In genomic region chrX:159532811-159533462, GRCm38 (mm10) we compare ENCODE assay signal across 8 mouse cellular contexts. TPM values are rescaled to one million over a fixed set of nuclear protein-coding genes. Genes with fewer than 3 reads are reported as not detected.
DNase-seq lines count a peak whose midpoint lies in the region; ATAC-seq and TF ChIP-seq lines count a peak whose summit lies in the region.

No protein-coding gene starts in this region.

- no peak for TF ChIP-seq CTCF in CH12.LX (conservative IDR thresholded peaks at IDR 0.05 in 1 of 2, IDR thresholded peaks at IDR 0.05 in 1 of 2; ENCODE audit: low read depth in 2 of 2, low read length in 2 of 2)
- no peak for TF ChIP-seq CTCF in olfactory bulb, adult 2 months (IDR thresholded peaks at IDR 0.05; ENCODE audit: insufficient read depth, low read depth, low read length)

- DNase-seq in heart, adult 11 months = peak; percentile 91
- no peak for DNase-seq in heart, adult 8-10 months (ENCODE audit: low spot score)
- no peak for DNase-seq in CH12.LX (ENCODE audit: extremely low read depth)
- DNase-seq in liver, embryonic 11.5 days (ENCODE audit: low spot score) = peak; percentile 35
- DNase-seq in cerebellum, adult 11 months = no peak

- H3K9me3 ChIP-seq in CH12.LX (replicated peaks; ENCODE audit: low read length) = no peaks in the 10 kb centered on the region
- H3K9me3 ChIP-seq in embryonic facial prominence, embryonic 13.5 days = no peaks in the 10 kb centered on the region
- no peaks in the 10 kb centered on the region for H3K9me3 ChIP-seq in hindbrain, embryonic 13.5 days
- H3K9me3 ChIP-seq in liver, embryonic 11.5 days (ENCODE audit: control insufficient read depth, low read length) = no peaks in the 10 kb centered on the region

- H3K4me2 ChIP-seq in CH12.LX (ENCODE audit: insufficient read depth, low read depth, poor library complexity, severe bottlenecking) = peak overlapping the region; percentile 74; the same call in 1 of the 2 replicates
- peak overlapping the region; percentile 62 for H3K4me2 ChIP-seq in embryonic facial prominence, embryonic 13.5 days
- H3K4me2 ChIP-seq in hindbrain, embryonic 13.5 days = peak overlapping the region; percentile 55
- H3K4me2 ChIP-seq in liver, embryonic 11.5 days = peak overlapping the region; percentile 66

- peak overlapping the region; percentile 52 to 96 (median 73) for H3K4me3 ChIP-seq in CH12.LX (replicated peaks in 1 of 3; ENCODE audit: low read depth in 2 of 3, low read length in 2 of 3, poor library complexity in 1 of 3)
- peak overlapping the region; percentile 58 for H3K4me3 ChIP-seq in embryonic facial prominence, embryonic 13.5 days
- peak overlapping the region; percentile 61 for H3K4me3 ChIP-seq in hindbrain, embryonic 13.5 days
- H3K4me3 ChIP-seq in liver, embryonic 11.5 days (ENCODE audit: low read depth, low read length) = peak overlapping the region; percentile 70
- H3K4me3 ChIP-seq in olfactory bulb, adult 2 months (ENCODE audit: insufficient read depth, low read depth, low read length) = peak overlapping the region; percentile 80

- TF ChIP-seq RAD21 in CH12.LX (IDR thresholded peaks at IDR 0.05; ENCODE audit: low read depth, low read length) = no peak

- dilution Hi-C loops in CH12.LX (cut with MboI; ENCODE audit: extremely low pct_ligation_motif_present, extremely low pct_unique_long_range_greater_than_20kb, low sequenced_read_pairs) = no loop called here

- no peaks in the 10 kb centered on the region for H3K36me3 ChIP-seq in CH12.LX (replicated peaks in 1 of 2; ENCODE audit: control insufficient read depth in 1 of 2, insufficient read depth in 1 of 2, low read length in 1 of 2)
- H3K36me3 ChIP-seq in embryonic facial prominence, embryonic 13.5 days = no peaks in the 10 kb centered on the region
- H3K36me3 ChIP-seq in hindbrain, embryonic 13.5 days = no peaks in the 10 kb centered on the region
- no peaks in the 10 kb centered on the region for H3K36me3 ChIP-seq in liver, embryonic 11.5 days (ENCODE audit: control insufficient read depth, insufficient read depth, low read length)

- H3K79me2 ChIP-seq in CH12.LX (replicated peaks; ENCODE audit: control insufficient read depth, extremely low read depth, insufficient read depth, poor library complexity, severe bottlenecking) = peaks cover 4% of the 10 kb centered on the region; the same call in 1 of the 2 replicates

- no peak for TF ChIP-seq POLR2A in CH12.LX (IDR thresholded peaks at IDR 0.05; ENCODE audit: low read depth, low read length)
- TF ChIP-seq POLR2A in olfactory bulb, adult 2 months (IDR thresholded peaks at IDR 0.05; ENCODE audit: insufficient read depth, low read depth, low read length) = no peak

- peak overlapping the region; percentile 70 for H3K9ac ChIP-seq in CH12.LX (ENCODE audit: insufficient read depth, low read depth)
- H3K9ac ChIP-seq in embryonic facial prominence, embryonic 13.5 days = peak overlapping the region; percentile 70
- H3K9ac ChIP-seq in hindbrain, embryonic 13.5 days = peak overlapping the region; percentile 77
- peak overlapping the region; percentile 71 for H3K9ac ChIP-seq in liver, embryonic 11.5 days (ENCODE audit: low read depth, low read length)

- TF ChIP-seq EP300 in CH12.LX (IDR thresholded peaks at IDR 0.05; ENCODE audit: low read length) = no peak

- 25% methylated on average over 50 of the region's 56 CpGs for WGBS in embryonic facial prominence, embryonic 13.5 days
- WGBS in hindbrain, embryonic 13.5 days = 22% methylated on average over 40 of the region's 56 CpGs
- 14% methylated on average over 46 of the region's 56 CpGs for WGBS in liver, embryonic 11.5 days
- WGBS in olfactory bulb, adult 2 months = 19% methylated on average over 55 of the region's 56 CpGs

- in situ Hi-C loops in CH12.LX (cut with MboI; ENCODE audit: low pct_ligation_motif_present, low pct_unique_long_range_greater_than_20kb, low sequenced_read_pairs) = no loop called here

- peaks cover 2% of the 10 kb centered on the region in 2 experiments for H3K4me1 ChIP-seq in CH12.LX (ENCODE audit: control insufficient read depth in 1 of 2, insufficient read depth in 2 of 2)
- H3K4me1 ChIP-seq in embryonic facial prominence, embryonic 13.5 days = 0 out of 2 replicates have a peak, but pooled peaks cover 4% of the 10 kb centered on the region
- peaks cover 4% of the 10 kb centered on the region for H3K4me1 ChIP-seq in hindbrain, embryonic 13.5 days (replicated peaks)
- H3K4me1 ChIP-seq in liver, embryonic 11.5 days (replicated peaks; ENCODE audit: control insufficient read depth, insufficient read depth, low read length) = no peaks in the 10 kb centered on the region
- no peaks in the 10 kb centered on the region for H3K4me1 ChIP-seq in olfactory bulb, adult 2 months (ENCODE audit: control insufficient read depth, insufficient read depth, low read length)

- H3K27me3 ChIP-seq in CH12.LX (replicated peaks) = no peaks in the 10 kb centered on the region
- peaks cover 3% of the 10 kb centered on the region for H3K27me3 ChIP-seq in embryonic facial prominence, embryonic 13.5 days
- H3K27me3 ChIP-seq in hindbrain, embryonic 13.5 days = no peaks in the 10 kb centered on the region
- no peaks in the 10 kb centered on the region for H3K27me3 ChIP-seq in liver, embryonic 11.5 days (replicated peaks; ENCODE audit: control insufficient read depth, insufficient read depth, low read length)

- peak overlapping the region; percentile 77 for H3K27ac ChIP-seq in CH12.LX (ENCODE audit: insufficient read depth, low read depth)
- peak overlapping the region; percentile 77 for H3K27ac ChIP-seq in embryonic facial prominence, embryonic 13.5 days
- peak overlapping the region; percentile 85 for H3K27ac ChIP-seq in hindbrain, embryonic 13.5 days
- H3K27ac ChIP-seq in liver, embryonic 11.5 days (ENCODE audit: low read depth, low read length) = peak overlapping the region; percentile 56
- H3K27ac ChIP-seq in olfactory bulb, adult 2 months (ENCODE audit: insufficient read depth, low read depth, low read length) = no peak overlapping the region; the same call in 1 of the 2 replicates

- ATAC-seq in embryonic facial prominence, embryonic 13.5 days (ENCODE audit: insufficient number of reproducible peaks, insufficient read depth, low FRiP score, low TSS enrichment, low read depth) = peak; percentile 77
- ATAC-seq in hindbrain, embryonic 13.5 days (ENCODE audit: low FRiP score) = peak; percentile 76; the same call in 1 of the 2 replicates
- ATAC-seq in liver, embryonic 11.5 days (replicated peaks; ENCODE audit: low FRiP score) = peak; percentile 39

TF ChIP-seq in CH12.LX, 34 proteins besides CTCF, POLR2A, EP300 and RAD21:
- TF ChIP-seq ZNF384 (IDR thresholded peaks at IDR 0.05; ENCODE audit: low read depth, low read length) = peak; percentile 16; the same call in 1 of the 2 replicates
- no peak for TF ChIP-seq E2F4 (IDR thresholded peaks at IDR 0.05; ENCODE audit: insufficient replicate concordance, low read depth, low read length)
- peak; percentile 10; the same call in 1 of the 2 replicates for TF ChIP-seq SIN3A (IDR thresholded peaks at IDR 0.05; ENCODE audit: low read length)

RNA-seq across cellular contexts. Expression of gene Bclaf3, which starts 6.4 kb away (rescaled TPM):
- total RNA-seq in heart, adult 8-10 months (2022) = 1 to 10 TPM; 2.7 to 4.7 (median 2.8) TPM
- total RNA-seq in CH12.LX (2012; rRNA removed) = 6.6 and 6.9 TPM in 2 replicates
- 14.6 and 18.0 TPM in 2 replicates for total RNA-seq in CH12.LX (2014; rRNA removed)
- polyA plus RNA-seq in CH12.LX (2012; ENCODE audit: insufficient read length, low read depth) = 14.3 and 14.7 TPM in 2 replicates
- 23.2 and 25.7 TPM in 2 replicates for polyA plus RNA-seq in embryonic facial prominence, embryonic 13.5 days (2015; fragmentation: Nextera tagmentation; extraction: Ambion mirVana)
- polyA plus RNA-seq in hindbrain, embryonic 13.5 days (2015; fragmentation: Nextera tagmentation; extraction: Ambion mirVana) = 28.5 and 29.1 TPM in 2 replicates
- 14.3 and 15.9 TPM in 2 replicates for polyA plus RNA-seq in liver, embryonic 11.5 days (2014; fragmentation: Nextera tagmentation; extraction: Ambion mirVana)
- not detected in 2 replicates for polyA plus RNA-seq in olfactory bulb, adult 2 months (2012; ENCODE audit: insufficient read depth, insufficient read length, low replicate concordance, missing spikeins)

Comparison
In these comparisons a context has a peak if more than half of its experiments do, and no peak if none do; other contexts are left out.
1. DNase-seq: peak in heart, adult 11 months (single experiment) and liver, embryonic 11.5 days (single experiment); none in heart, adult 8-10 months (single experiment), CH12.LX (single experiment) and cerebellum, adult 11 months (single experiment).
2. RNA of gene Bclaf3, which starts 6.4 kb away (polyA plus RNA-seq): 28.5 to 29.1 TPM in hindbrain, embryonic 13.5 days, 23.2 to 25.7 TPM in embryonic facial prominence, embryonic 13.5 days, 14.3 to 15.9 TPM in liver, embryonic 11.5 days and 14.3 to 14.7 TPM in CH12.LX; not detected in olfactory bulb, adult 2 months; every median in the first group is over 10 times any median in the second.
3. Peak in every context shown above with its lines, with median percentiles within 50 percentile points of each other: H3K4me2 ChIP-seq, H3K4me3 ChIP-seq, H3K9ac ChIP-seq and ATAC-seq.